12 mouse cellular contexts compared by ENCODE assay signal in the genomic region with DNA sequence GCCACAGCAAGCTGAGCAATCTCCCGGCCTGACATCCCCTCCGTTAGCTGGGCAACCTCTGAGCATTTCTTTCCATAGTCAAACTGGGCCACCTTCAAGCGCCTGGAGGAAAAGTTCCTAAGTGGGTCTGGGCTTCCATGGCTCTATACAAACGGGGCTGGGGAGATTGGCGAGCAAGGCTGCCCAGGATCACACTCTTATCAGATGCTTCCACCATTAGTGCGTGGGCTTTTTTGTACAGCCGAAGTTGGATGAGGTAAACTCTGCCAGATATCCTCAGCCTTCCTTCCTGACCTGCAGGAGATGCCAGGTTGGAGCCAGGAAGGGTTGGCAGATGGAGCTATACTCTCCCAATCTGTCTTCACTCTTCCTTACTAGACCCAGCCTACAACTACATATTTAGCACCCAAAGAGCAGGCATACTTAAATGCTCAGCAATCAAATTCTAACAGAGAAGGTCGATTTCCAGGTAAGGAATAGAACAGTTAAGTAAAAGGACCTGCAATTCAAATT.
"Had no signal": no experiment of that assay in that cellular context is flagged by ENCODE, and none has a peak within 500 bp of the region (broad histone marks: within the 10 kb centered on the region; RNA-seq: fewer than 3 reads in every experiment).

No protein-coding gene starts in this region.

- H3K4me2 ChIP-seq: liver, embryonic 11.5 days; lung, embryonic 15.5 days; midbrain, embryonic 13.5 days; neural tube, embryonic 15.5 days had no signal

- H3K9ac ChIP-seq: lung, embryonic 15.5 days; midbrain, embryonic 13.5 days; neural tube, embryonic 15.5 days had no signal

- H3K9me3 ChIP-seq: limb, embryonic 10.5 days; lung, embryonic 15.5 days; midbrain, embryonic 13.5 days; neural tube, embryonic 15.5 days had no signal

- H3K4me1 ChIP-seq: limb, embryonic 10.5 days; lung, embryonic 15.5 days; midbrain, embryonic 13.5 days; neural tube, embryonic 15.5 days had no signal

- ATAC-seq: midbrain, embryonic 13.5 days had no signal

- DNase-seq: kidney, postnatal 10 days; kidney, postnatal 4 days; lung, postnatal 14 days; right cerebral cortex, adult 18-20 months; right cerebral cortex, postnatal 25 days; thymus, postnatal 4 days had no signal

- H3K27ac ChIP-seq: limb, embryonic 10.5 days; lung, embryonic 15.5 days; midbrain, embryonic 13.5 days; neural tube, embryonic 15.5 days had no signal

- H3K27me3 ChIP-seq: lung, embryonic 15.5 days; midbrain, embryonic 13.5 days; neural tube, embryonic 15.5 days had no signal

- H3K4me3 ChIP-seq: limb, embryonic 10.5 days; lung, embryonic 15.5 days; midbrain, embryonic 13.5 days; myocyte; neural tube, embryonic 15.5 days had no signal
